Mouse (Mus musculus) ES-Bruce4 (cell line): ENCODE data around the gene 2310057J18Rik. TPM values are rescaled to one million over a fixed set of nuclear protein-coding genes. Genes with fewer than 3 reads are reported as not detected.

Source experiments
- H3K27ac ChIP-seq: 2 replicates; pipeline ENCODE4 v1.5.1; 2012; ENCODE audit warnings: low read length, inconsistent platforms; ENCODE audit not compliant: insufficient read depth
- H3K27me3 ChIP-seq: 2 replicates; pipeline ENCODE4 v1.6.1; 2012; ENCODE audit warnings: mild to moderate bottlenecking, low read length, inconsistent platforms; ENCODE audit not compliant: control insufficient read depth, poor library complexity, insufficient read depth, severe bottlenecking
- H3K36me3 ChIP-seq: 2 replicates; pipeline ENCODE4 v1.6.1; 2012; ENCODE audit warnings: inconsistent platforms, mild to moderate bottlenecking, low read length, moderate library complexity; ENCODE audit not compliant: control insufficient read depth, poor library complexity, insufficient read depth, severe bottlenecking
- H3K4me1 ChIP-seq: one replicate; pipeline ENCODE4 v1.8.1; 2011; ENCODE audit warnings: low read length; ENCODE audit not compliant: control insufficient read depth, insufficient read depth
- H3K4me3 ChIP-seq: 2 replicates; pipeline ENCODE4 v1.5.1; 2011; ENCODE audit warnings: low read depth, mild to moderate bottlenecking, low read length
- H3K9ac ChIP-seq: 2 replicates; pipeline ENCODE4 v1.6.1; 2012; ENCODE audit warnings: low read depth, mild to moderate bottlenecking, inconsistent platforms; ENCODE audit not compliant: poor library complexity, severe bottlenecking
- H3K9me3 ChIP-seq: replicated peaks from 2 replicates; pipeline ENCODE4 v1.6.1; 2012; ENCODE audit warnings: mild to moderate bottlenecking, low read length, inconsistent platforms; ENCODE audit not compliant: control insufficient read depth, poor library complexity, insufficient read depth, severe bottlenecking
- CTCF ChIP-seq: IDR thresholded peaks from one replicate; pipeline ENCODE4 v1.8.1; 2011; ENCODE audit warnings: low read depth, low read length
- EP300 ChIP-seq: IDR thresholded peaks from 2 replicates; pipeline ENCODE4 v1.6.1; 2011; ENCODE audit warnings: low read depth, low read length; ENCODE audit not compliant: insufficient read depth
- POLR2A ChIP-seq: IDR thresholded peaks from one replicate; pipeline ENCODE4 v1.8.1; 2011; ENCODE audit warnings: low read length; ENCODE audit not compliant: insufficient read depth
- polyA plus RNA-seq: library from polyadenylated mRNA; stranded (reverse); fragments of >200 nt; gene quantifications from 2 replicates; pipeline ENCODE4 v1.2.4, GENCODE M21; 2011; ENCODE audit warnings: low read depth; ENCODE audit not compliant: missing spikeins, insufficient read depth, insufficient read length

2310057J18Rik gene
- polyA plus RNA-seq, 1 experiment, result not detected

GRCm38 (mm10) chr10:28955138-28955537 lies 31.0 kb downstream of the 2310057J18Rik start:
- Histone ChIP-seq H3K27ac (no peak overlapping the region), H3K9ac (no peak overlapping the region), H3K9me3 (no peaks in the 10 kb centered on the region), H3K4me3 (no peak overlapping the region), H3K36me3 (no peaks in the 10 kb centered on the region), H3K27me3 (no peaks in the 10 kb centered on the region), H3K4me1 (no peaks in the 10 kb centered on the region)
- TF ChIP-seq POLR2A (no peak), CTCF (peak; percentile 43)

GRCm38 (mm10) chr10:28954515-28954914 lies 31.6 kb downstream of the 2310057J18Rik start:
- Histone ChIP-seq H3K27me3 (no peaks in the 10 kb centered on the region), H3K4me1 (no peaks in the 10 kb centered on the region), H3K9me3 (no peaks in the 10 kb centered on the region), H3K36me3 (no peaks in the 10 kb centered on the region), H3K4me3 (no peak overlapping the region), H3K27ac (no peak overlapping the region), H3K9ac (no peak overlapping the region)
- no peak for TF ChIP-seq POLR2A
- TF ChIP-seq CTCF, result no peak
- no peak for TF ChIP-seq EP300

Other genes starting within 250 kb of the 2310057J18Rik start
- 1.6 and 2.5 TPM in 2 replicates for gene Soga3, start 157.5 kb upstream of the 2310057J18Rik start, polyA plus RNA-seq
- 3.3 TPM in 1 of 2 replicates, not detected in the other for gene Gm49353, start 212.7 kb upstream of the 2310057J18Rik start, polyA plus RNA-seq
- gene 9330159F19Rik, start 225.3 kb upstream of the 2310057J18Rik start, polyA plus RNA-seq, result 0.18 and 0.25 TPM in 2 replicates